In genomic region chr2:21204912-21205830, GRCm38 (mm10) we compare ENCODE assay signal across 8 mouse cellular contexts. TPM values are rescaled to one million over a fixed set of nuclear protein-coding genes. Genes with fewer than 3 reads are reported as not detected.
DNase-seq lines count a peak whose midpoint lies in the region; ATAC-seq and TF ChIP-seq lines count a peak whose summit lies in the region.

TSS of gene Enkur (minus strand) at chr2:21205365.
TSS of gene Thnsl1 (plus strand) at chr2:21205724.

- TF ChIP-seq CTCF in MEL (IDR thresholded peaks at IDR 0.05 in 2 of 3, conservative IDR thresholded peaks at IDR 0.05 in 1 of 3; ENCODE audit: control insufficient read depth in 1 of 3, insufficient read depth in 1 of 3, low read depth in 2 of 3, low read length in 3 of 3, poor library complexity in 1 of 3, severe bottlenecking in 1 of 3): no peak
- no peak for TF ChIP-seq CTCF in cerebellum, adult 2 months (IDR thresholded peaks at IDR 0.05; ENCODE audit: borderline replicate concordance, insufficient read depth, low read depth, low read length)
- peak; percentile 11; the same call in 1 of the 2 replicates for TF ChIP-seq CTCF in forebrain, postnatal 0 days (IDR thresholded peaks at IDR 0.05; ENCODE audit: low read depth)

- TF ChIP-seq EP300 in MEL (IDR thresholded peaks at IDR 0.05; ENCODE audit: low read depth in 1 of 2, low read length in 2 of 2): no peak

- H3K27ac ChIP-seq in MEL (ENCODE audit: control insufficient read depth, low read depth, low read length): peak within 1 kb of the TSS; percentile 53
- H3K27ac ChIP-seq in cerebellum, adult 2 months (ENCODE audit: insufficient read depth, low read length): peak within 1 kb of the TSS; percentile 19
- H3K27ac ChIP-seq in forebrain, postnatal 0 days (ENCODE audit: low read depth, low read length): peak within 1 kb of the TSS; percentile 90
- peak within 1 kb of the TSS; percentile 58 for H3K27ac ChIP-seq in lung, embryonic 15.5 days

- H3K9ac ChIP-seq in MEL (ENCODE audit: control insufficient read depth, low read depth, low read length, poor library complexity, severe bottlenecking): peak within 1 kb of the TSS; percentile 80
- H3K9ac ChIP-seq in forebrain, postnatal 0 days: peak within 1 kb of the TSS; percentile 74
- peak within 1 kb of the TSS; percentile 59 for H3K9ac ChIP-seq in lung, embryonic 15.5 days

- H3K79me2 ChIP-seq in MEL (ENCODE audit: control insufficient read depth, insufficient read depth, low read length, poor library complexity): no peaks in the 10 kb centered on the region; the same call in 1 of the 2 replicates

- TF ChIP-seq RAD21 in MEL (IDR thresholded peaks at IDR 0.05; ENCODE audit: low read depth, low read length): no peak

- H3K4me1 ChIP-seq in MEL (ENCODE audit: control insufficient read depth in 1 of 2, insufficient read depth in 2 of 2, low read length in 2 of 2): peaks cover 5 to 6% of the 10 kb centered on the region in 2 experiments
- H3K4me1 ChIP-seq in cerebellum, adult 2 months (ENCODE audit: control insufficient read depth, insufficient read depth, low read length): peaks cover 3% of the 10 kb centered on the region; the same call in 1 of the 2 replicates
- H3K4me1 ChIP-seq in forebrain, postnatal 0 days (ENCODE audit: insufficient read depth): 0 out of 2 replicates have a peak, but pooled peaks cover 10% of the 10 kb centered on the region
- peaks cover 8% of the 10 kb centered on the region; the same call in 1 of the 2 replicates for H3K4me1 ChIP-seq in lung, embryonic 15.5 days

- peak; percentile 96 for DNase-seq in MEL (ENCODE audit: low read depth, low spot score)
- DNase-seq in cerebellum, adult 2 months: peak; percentile 96 to 99
- peak; percentile 99 for DNase-seq in forebrain, postnatal 0 days
- peak; percentile 100 for DNase-seq in heart, postnatal 4 days
- peak; percentile 95 to 96 for DNase-seq in layer of hippocampus, adult 8-10 months (ENCODE audit: low spot score in 2 of 2)
- peak; percentile 94 for DNase-seq in ovary, adult 18-20 months (ENCODE audit: low spot score)
- peak; percentile 98 for DNase-seq in thymus, postnatal 0 days (ENCODE audit: low spot score)

- peak; percentile 73 to 88; a peak in 3 of 4 replicates for TF ChIP-seq POLR2A in MEL (IDR thresholded peaks at IDR 0.05; ENCODE audit: control insufficient read depth in 1 of 2, insufficient read depth in 1 of 2, low read depth in 1 of 2, low read length in 2 of 2, poor library complexity in 1 of 2)
- peak; percentile 97 for TF ChIP-seq POLR2A in cerebellum, adult 2 months (IDR thresholded peaks at IDR 0.05; ENCODE audit: borderline replicate concordance, insufficient read depth, low read length)

- H3K4me2 ChIP-seq in forebrain, postnatal 0 days (ENCODE audit: low read depth): peak within 1 kb of the TSS; percentile 68
- H3K4me2 ChIP-seq in lung, embryonic 15.5 days: peak within 1 kb of the TSS; percentile 86

- H3K36me3 ChIP-seq in MEL (ENCODE audit: control insufficient read depth in 1 of 2, insufficient read depth in 2 of 2, low read length in 2 of 2): peaks cover 0 to 12% of the 10 kb centered on the region in 2 experiments; a peak in 2 of 4 replicates
- no peaks in the 10 kb centered on the region for H3K36me3 ChIP-seq in forebrain, postnatal 0 days (ENCODE audit: insufficient read depth)
- no peaks in the 10 kb centered on the region for H3K36me3 ChIP-seq in lung, embryonic 15.5 days

- no peaks in the 10 kb centered on the region for H3K27me3 ChIP-seq in MEL (ENCODE audit: control insufficient read depth in 1 of 2, insufficient read depth in 2 of 2, low read length in 2 of 2)
- H3K27me3 ChIP-seq in cerebellum, adult 2 months (ENCODE audit: control insufficient read depth, insufficient read depth, low read length): no peaks in the 10 kb centered on the region
- H3K27me3 ChIP-seq in forebrain, postnatal 0 days (ENCODE audit: insufficient read depth, low read length): no peaks in the 10 kb centered on the region
- H3K27me3 ChIP-seq in lung, embryonic 15.5 days: no peaks in the 10 kb centered on the region

- peak within 1 kb of the TSS; percentile 88 to 89 for H3K4me3 ChIP-seq in MEL (ENCODE audit: control insufficient read depth in 1 of 2, insufficient read depth in 1 of 2, low read depth in 2 of 2, low read length in 2 of 2)
- H3K4me3 ChIP-seq in cerebellum, adult 2 months (replicated peaks; ENCODE audit: insufficient read depth, low read depth, low read length): peak within 1 kb of the TSS; percentile 75
- H3K4me3 ChIP-seq in forebrain, postnatal 0 days (ENCODE audit: low read depth, low read length): peak within 1 kb of the TSS; percentile 74
- peak within 1 kb of the TSS; percentile 61 for H3K4me3 ChIP-seq in lung, embryonic 15.5 days

- no peaks in the 10 kb centered on the region for H3K9me3 ChIP-seq in MEL (replicated peaks; ENCODE audit: insufficient read depth, low read length)
- H3K9me3 ChIP-seq in forebrain, postnatal 0 days (ENCODE audit: low read length): no peaks in the 10 kb centered on the region
- H3K9me3 ChIP-seq in lung, embryonic 15.5 days: no peaks in the 10 kb centered on the region

- 2% methylated on average over 43 of the region's 43 CpGs for WGBS in cerebellum, adult 2 months
- 3% methylated on average over 43 of the region's 43 CpGs for WGBS in forebrain, postnatal 0 days
- 2% methylated on average over 43 of the region's 43 CpGs for WGBS in lung, embryonic 15.5 days

- ATAC-seq in forebrain, postnatal 0 days: peak; percentile 99
- ATAC-seq in lung, embryonic 15.5 days (ENCODE audit: borderline replicate concordance, extremely low read depth, low FRiP score, low TSS enrichment): peak; percentile 100

TF ChIP-seq in MEL, 35 proteins besides CTCF, POLR2A, EP300 and RAD21 (continues in another document):
- no peak for TF ChIP-seq POLR2AphosphoS5 (IDR thresholded peaks at IDR 0.05; ENCODE audit: borderline replicate concordance, low read depth, low read length)
- TF ChIP-seq MAFK (IDR thresholded peaks at IDR 0.05; ENCODE audit: borderline replicate concordance, low read depth, low read length): no peak
- TF ChIP-seq SIN3A (IDR thresholded peaks at IDR 0.05; ENCODE audit: low read length): peak; percentile 98
- no peak for TF ChIP-seq TBP (IDR thresholded peaks at IDR 0.05; ENCODE audit: low read depth, low read length)
- TF ChIP-seq MAX (IDR thresholded peaks at IDR 0.05; ENCODE audit: low read length): peak; percentile 89
- no peak for TF ChIP-seq MEF2A (IDR thresholded peaks at IDR 0.05; ENCODE audit: extremely low read depth, insufficient replicate concordance, low read depth, low read length, poor library complexity, severe bottlenecking)
- TF ChIP-seq USF2 (IDR thresholded peaks at IDR 0.05; ENCODE audit: borderline replicate concordance in 1 of 2, insufficient read depth in 1 of 2, low read depth in 1 of 2, low read length in 2 of 2): no peak
- peak; percentile 54; the same call in 1 of the 2 replicates for TF ChIP-seq HCFC1 (IDR thresholded peaks at IDR 0.05; ENCODE audit: low read depth, low read length)
- TF ChIP-seq CHD1 (IDR thresholded peaks at IDR 0.05; ENCODE audit: low read depth, low read length): no peak
- no peak for TF ChIP-seq ZKSCAN1 (IDR thresholded peaks at IDR 0.05; ENCODE audit: low read depth, low read length)
- peak; percentile 75 for TF ChIP-seq NRF1 (IDR thresholded peaks at IDR 0.05; ENCODE audit: insufficient read depth, low read depth, low read length, poor library complexity, severe bottlenecking)
- no peak for TF ChIP-seq KAT2A (conservative IDR thresholded peaks at IDR 0.05; ENCODE audit: low read depth, low read length)
- TF ChIP-seq MAZ (IDR thresholded peaks at IDR 0.05; ENCODE audit: low read depth, low read length): no peak
- TF ChIP-seq GABPA (IDR thresholded peaks at IDR 0.05; ENCODE audit: low read depth, low read length): no peak
- no peak for TF ChIP-seq USF1 (IDR thresholded peaks at IDR 0.05; ENCODE audit: low read depth, low read length)
- no peak for TF ChIP-seq UBTF (IDR thresholded peaks at IDR 0.05; ENCODE audit: borderline replicate concordance, insufficient read depth, low read depth, low read length)
- TF ChIP-seq ELF1 (IDR thresholded peaks at IDR 0.05; ENCODE audit: low read depth, low read length): peak; percentile 83
- TF ChIP-seq E2F4 (IDR thresholded peaks at IDR 0.05; ENCODE audit: borderline replicate concordance, low read depth, low read length): no peak
- TF ChIP-seq ZNF384 (IDR thresholded peaks at IDR 0.05; ENCODE audit: low read depth, low read length): no peak
- TF ChIP-seq GATA1 (IDR thresholded peaks at IDR 0.05; ENCODE audit: low read depth, low read length): peak; percentile 93
- peak; percentile 99 for TF ChIP-seq MXI1 (IDR thresholded peaks at IDR 0.05; ENCODE audit: low read depth, low read length)
- peak; percentile 68 for TF ChIP-seq NELFE (IDR thresholded peaks at IDR 0.05; ENCODE audit: low read depth, low read length)
- TF ChIP-seq ZC3H11A (IDR thresholded peaks at IDR 0.05; ENCODE audit: low read depth, low read length): no peak
- TF ChIP-seq CHD2 (IDR thresholded peaks at IDR 0.05; ENCODE audit: low read length): no peak

RNA-seq across cellular contexts. Expression of gene Enkur, which starts in this region (rescaled TPM):
- total RNA-seq in MEL (2012; rRNA removed): not detected in 2 replicates
- not detected for polyA plus RNA-seq in MEL (2012; ENCODE audit: insufficient read depth in 1 of 2, insufficient read length in 2 of 2, low read depth in 1 of 2, low replicate concordance in 2 of 2, missing spikeins in 1 of 2)
- 1.0 and 1.9 TPM in 2 replicates for polyA plus RNA-seq in cerebellum, adult 2 months (2012; rRNA removed)
- 4.5 and 5.4 TPM in 2 replicates for total RNA-seq in forebrain, postnatal 0 days (2014; rRNA removed)
- 5.2 and 8.1 TPM in 2 replicates for polyA plus RNA-seq in forebrain, postnatal 0 days (2015; fragmentation: Nextera tagmentation; extraction: Ambion mirVana)
- total RNA-seq in heart, postnatal 4 days (2021): 1 to 10 TPM; 4.8 to 6.5 TPM
- total RNA-seq in layer of hippocampus, adult 8-10 months (2022): 1 to 10 TPM; 2.2 to 3.2 (median 2.8) TPM
- 2.9 and 3.0 TPM in 2 replicates for polyA plus RNA-seq in lung, embryonic 15.5 days (2015; fragmentation: Nextera tagmentation; extraction: Ambion mirVana)
- polyA plus RNA-seq in thymus, postnatal 0 days (2015; fragmentation: Nextera tagmentation; extraction: Ambion mirVana): 1.2 and 1.6 TPM in 2 replicates

RNA-seq across cellular contexts. Expression of gene Thnsl1, which starts in this region (rescaled TPM):
- 1.0 and 1.9 TPM in 2 replicates for total RNA-seq in MEL (2012; rRNA removed)
- polyA plus RNA-seq in MEL (2012; ENCODE audit: insufficient read depth in 1 of 2, insufficient read length in 2 of 2, low read depth in 1 of 2, low replicate concordance in 2 of 2, missing spikeins in 1 of 2): 1 to 10 TPM in 1 of 2 experiments, not detected in 1; 2.6 TPM
- polyA plus RNA-seq in cerebellum, adult 2 months (2012; rRNA removed): 11.0 and 11.5 TPM in 2 replicates
- total RNA-seq in forebrain, postnatal 0 days (2014; rRNA removed): 21.8 and 22.8 TPM in 2 replicates
- polyA plus RNA-seq in forebrain, postnatal 0 days (2015; fragmentation: Nextera tagmentation; extraction: Ambion mirVana): 17.6 and 19.4 TPM in 2 replicates
- 1 to 10 TPM; 3.6 to 5.2 TPM for total RNA-seq in heart, postnatal 4 days (2021)
- total RNA-seq in layer of hippocampus, adult 8-10 months (2022): 10 to 100 TPM; 15.6 to 25.5 (median 23.3) TPM
- polyA plus RNA-seq in lung, embryonic 15.5 days (2015; fragmentation: Nextera tagmentation; extraction: Ambion mirVana): 7.0 and 8.5 TPM in 2 replicates
- 5.0 and 6.2 TPM in 2 replicates for polyA plus RNA-seq in thymus, postnatal 0 days (2015; fragmentation: Nextera tagmentation; extraction: Ambion mirVana)

Comparison
In these comparisons a context has a peak if more than half of its experiments do, and no peak if none do; other contexts are left out.
1. Peak in every context shown above with its lines: DNase-seq, ATAC-seq, H3K4me3 ChIP-seq and H3K27ac ChIP-seq.
2. H3K27ac ChIP-seq: peak in every context shown above with its lines; median percentile 90 in forebrain, postnatal 0 days; 58 in lung, embryonic 15.5 days; 53 in MEL; 19 in cerebellum, adult 2 months.